Mouse (Mus musculus) kidney, postnatal 0 days (tissue): Measurements from ENCODE around the gene Trim43c. TPM values are rescaled to one million over a fixed set of nuclear protein-coding genes. Genes with fewer than 3 reads are reported as not detected.
"Not testable (repeated sequence)": the region's sequence is repeated elsewhere in the genome, so short reads cannot be mapped to it uniquely, and the experiment has no call there.

Source experiments
- ATAC-seq: fragments of 200-750 bp; cut with Nextera tagmentation; replicated peaks from 2 replicates; pipeline ENCODE4 v1.8.0; 2017; ENCODE audit warnings: low read depth, moderate number of reproducible peaks, moderate TSS enrichment, moderate library complexity; ENCODE audit not compliant: low FRiP score
- DNase-seq: peaks from one replicate; pipeline ENCODE4 v3.0.0-alpha.2; 2016; ENCODE audit warnings: low spot score
- H3K27ac ChIP-seq: fragments of 300-500 bp; sonication (generic); 2 replicates; pipeline ENCODE4 v1.5.1; 2014; ENCODE audit warnings: mild to moderate bottlenecking
- H3K27me3 ChIP-seq: fragments of 300-500 bp; sonication (generic); 2 replicates; pipeline ENCODE4 v1.6.1; 2014; ENCODE audit warnings: low read length, mixed read lengths; ENCODE audit not compliant: insufficient read depth
- H3K36me3 ChIP-seq: fragments of 300-500 bp; sonication (generic); 2 replicates; pipeline ENCODE4 v1.6.1; 2014; ENCODE audit warnings: low read length, mixed read lengths; ENCODE audit not compliant: insufficient read depth
- H3K4me1 ChIP-seq: fragments of 300-500 bp; sonication (generic); replicated peaks from 2 replicates; pipeline ENCODE4 v1.6.1; 2014; ENCODE audit warnings: antibody characterized with exemption, low read length, mixed read lengths; ENCODE audit not compliant: insufficient read depth
- H3K4me2 ChIP-seq: fragments of 300-500 bp; sonication (generic); 2 replicates; pipeline ENCODE4 v1.6.1; 2014; ENCODE audit warnings: mild to moderate bottlenecking, low read length, moderate library complexity, mixed read lengths
- H3K4me3 ChIP-seq: fragments of 300-500 bp; sonication (generic); replicated peaks from 2 replicates; pipeline ENCODE4 v1.5.1; 2014; ENCODE audit warnings: low read depth, low read length
- H3K9ac ChIP-seq: fragments of 300-500 bp; sonication (generic); 2 replicates; pipeline ENCODE4 v1.6.1; 2014; ENCODE audit warnings: low read depth, low read length
- H3K9me3 ChIP-seq: fragments of 300-500 bp; sonication (generic); replicated peaks from 2 replicates; pipeline ENCODE4 v1.6.1; 2016; ENCODE audit warnings: low read length, inconsistent platforms, mixed read lengths
- WGBS: fragments of 180-500 bp; shearing (Covaris S2); extraction: QIAGEN DNeasy Blood & Tissue Kit; methylation state at CpG from one replicate; pipeline ENCODE4 v1.1.7; 2014; 5-methylcytosine and 5-hydroxymethylcytosine counted together
- polyA plus RNA-seq: library from polyadenylated mRNA; unstranded; fragments of >200 nt; fragmentation: Nextera tagmentation; extraction: Ambion mirVana; gene quantifications from 2 replicates; pipeline ENCODE4 v1.2.1, GENCODE M21; 2015

Gene Trim43c
- polyA plus RNA-seq, result 0.08 and 0.13 TPM in 2 replicates

DNA sequence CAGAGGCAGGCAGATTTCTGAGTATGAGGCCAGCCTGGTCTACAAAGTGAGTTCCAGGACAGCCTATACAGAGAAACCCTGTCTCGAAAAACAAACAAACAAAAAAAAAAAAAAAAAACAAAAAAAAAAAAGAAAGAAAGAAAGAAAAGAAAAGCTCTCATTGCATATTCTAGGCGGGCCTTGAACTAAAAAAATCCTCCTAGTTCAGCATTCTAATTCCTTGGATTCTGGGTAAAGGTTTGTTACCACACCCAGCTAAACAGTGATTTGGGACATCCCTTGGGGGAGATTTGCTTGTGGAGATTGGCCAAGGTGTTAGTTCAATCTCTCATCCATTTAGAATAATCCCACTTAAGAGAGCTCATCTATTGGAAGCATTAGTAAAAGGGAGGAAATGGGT lies at the start of gene Trim43c:
Gene Trim43c, plus strand, starts transcription at position 301 of the 400 bp plus-strand sequence.
- H3K4me2 ChIP-seq, DNase-seq: not testable (repeated sequence)
- WGBS, result 77% methylated on average over 2 of the region's 2 CpGs

DNA sequence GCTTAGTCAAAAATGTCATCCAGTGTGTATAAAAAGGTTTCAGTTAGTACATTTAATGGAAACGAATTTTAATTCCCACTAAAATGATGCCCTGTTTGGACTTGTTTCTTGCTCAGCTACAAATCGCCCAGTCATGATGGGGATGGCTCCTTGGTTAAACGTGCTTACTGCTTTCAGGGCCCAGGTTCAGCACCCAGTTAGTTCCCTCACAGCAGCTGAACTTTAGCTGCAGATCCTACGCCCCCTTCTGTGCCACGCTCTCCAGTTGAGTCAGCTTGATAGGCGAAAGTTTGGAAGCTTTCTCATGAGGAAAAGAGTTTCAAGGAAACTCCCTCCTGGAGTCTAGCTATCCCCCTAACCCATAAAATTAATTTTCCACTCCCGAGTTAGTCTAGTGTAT lies 14.1 kb downstream of the Trim43c start:
- H3K9ac ChIP-seq, H3K4me2 ChIP-seq, H3K27me3 ChIP-seq, H3K27ac ChIP-seq, H3K9me3 ChIP-seq, H3K4me1 ChIP-seq, H3K36me3 ChIP-seq, H3K4me3 ChIP-seq, ATAC-seq: not testable (repeated sequence)
- 45% methylated on average over 7 of the region's 7 CpGs for WGBS
- DNase-seq, result peak; percentile 1

More for the DNA sequence above, at the start of gene Trim43c:
- H3K4me3 ChIP-seq, H3K9ac ChIP-seq, H3K36me3 ChIP-seq, H3K4me1 ChIP-seq, H3K27me3 ChIP-seq, H3K9me3 ChIP-seq, H3K27ac ChIP-seq, ATAC-seq: not testable (repeated sequence)

DNA sequence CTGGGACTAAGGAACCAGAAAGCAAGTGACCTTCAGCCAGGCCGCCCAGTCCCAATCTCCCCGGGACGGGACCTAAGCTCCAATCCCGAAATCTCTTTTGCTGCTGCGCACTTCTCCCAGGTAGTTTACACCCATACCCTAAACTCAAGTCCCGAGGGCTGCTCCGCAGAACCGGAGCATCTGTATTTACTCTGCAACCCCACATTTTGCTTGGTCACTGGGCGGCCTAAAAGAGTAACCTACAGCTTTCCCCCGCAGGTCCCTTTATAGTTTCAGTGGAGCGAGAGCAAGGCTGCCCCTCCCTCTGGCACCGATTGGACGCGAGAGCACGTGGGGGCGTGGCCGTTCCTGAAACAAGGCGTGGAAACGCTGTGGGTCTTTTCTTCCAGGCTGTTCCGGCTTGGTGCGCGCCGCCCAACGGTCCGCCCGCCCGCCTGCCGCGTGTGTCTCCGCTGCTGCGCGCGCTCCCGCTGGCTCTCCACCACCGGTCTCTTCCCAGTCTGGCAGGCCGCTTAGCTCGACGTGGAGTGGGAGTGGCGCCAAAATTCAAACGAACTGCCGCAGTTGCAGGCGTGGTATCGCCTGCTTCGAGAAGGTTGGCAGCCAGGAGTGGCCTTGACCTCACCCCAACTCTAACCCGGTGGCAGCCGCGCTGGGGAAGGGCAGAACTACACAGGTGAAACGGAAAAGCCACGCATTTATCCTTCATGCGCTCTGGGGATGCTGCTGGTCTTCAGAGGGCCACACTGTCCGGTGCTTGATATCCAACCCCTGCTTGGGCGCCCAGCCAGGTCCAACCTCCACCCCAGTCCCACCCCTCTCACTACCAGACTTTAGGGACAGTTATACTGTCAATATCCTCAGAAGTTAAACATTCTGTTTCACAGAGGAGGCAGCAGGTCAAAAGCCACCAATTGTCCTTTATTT lies 19.9 kb downstream of the Trim43c start:
- H3K9ac ChIP-seq, result peak overlapping the region; percentile 47; the same call in 1 of the 2 replicates

More for the DNA sequence above, 19.9 kb downstream of the Trim43c start:
- H3K27me3 ChIP-seq, H3K4me1 ChIP-seq, H3K36me3 ChIP-seq, H3K27ac ChIP-seq, H3K9me3 ChIP-seq: not testable (repeated sequence)
- ATAC-seq (peak; percentile 98), DNase-seq (peak; percentile 90)
- Histone ChIP-seq H3K4me3 (peak overlapping the region; percentile 34), H3K4me2 (peak overlapping the region; percentile 63)
- WGBS, result 2% methylated on average over 39 of the region's 52 CpGs

Other genes starting within 250 kb of the Trim43c start
- 66.2 and 66.3 TPM in 2 replicates for gene Mthfsl, start 118.9 kb upstream of the Trim43c start, polyA plus RNA-seq
- 0.41 and 0.51 TPM in 2 replicates for gene Bcl2a1d, start 107.2 kb upstream of the Trim43c start, polyA plus RNA-seq
- gene Bcl2a1a, start 117.7 kb downstream of the Trim43c start, polyA plus RNA-seq, result 0.37 and 0.50 TPM in 2 replicates